Mouse (Mus musculus) G1E (cell line): ENCODE data around the gene Chst10.

Experiments
- CTCF ChIP-seq: IDR thresholded peaks from 2 replicates; pipeline ENCODE4 v1.5.1; 2012; ENCODE audit warnings: low read depth, low read length, inconsistent platforms, mixed read lengths
- GATA1 ChIP-seq: IDR thresholded peaks from 2 replicates; pipeline ENCODE4 v1.6.1; 2012; ENCODE audit warnings: borderline replicate concordance, low read length, inconsistent platforms, mixed read lengths
- POLR2AphosphoS5 ChIP-seq: IDR thresholded peaks from 2 replicates; pipeline ENCODE4 v1.6.1; 2012; ENCODE audit warnings: low read depth, low read length, inconsistent platforms; ENCODE audit not compliant: insufficient replicate concordance
- TAL1 ChIP-seq: conservative IDR thresholded peaks from 2 replicates; pipeline ENCODE4 v1.6.1; 2012; ENCODE audit warnings: low read depth, low read length, inconsistent platforms, mixed read lengths

- TF ChIP-seq GATA1 (no peak), CTCF (no peak), POLR2AphosphoS5 (no peak), TAL1 (no peak)
These were observed 9.2 kb downstream of the Chst10 start for GRCm38 (mm10) chr1:38888803-38889202.
